Mouse (Mus musculus) Patski (cell line): Measurements from ENCODE around the gene Pnpla6. TPM values are rescaled to one million over a fixed set of nuclear protein-coding genes. Genes with fewer than 3 reads are reported as not detected.

Experiments
- ATAC-seq: fragments of 100-300 bp; one replicate; pipeline ENCODE4 v1.8.0; 2021
- CTCF ChIA-PET: fragments of 350-600 bp; sonication (Branson Sonifier 250); formaldehyde crosslinking; loops from one replicate; lab custom pipeline; 2022; ENCODE audit warnings: inconsistent platforms; lab: Charles Lee
- POLR2A ChIA-PET: fragments of 350-600 bp; sonication (Branson Sonifier 250); formaldehyde crosslinking; loops from one replicate; lab custom pipeline; 2022; ENCODE audit warnings: antibody characterized with exemption, inconsistent platforms; lab: Charles Lee
- DNase-seq: peaks from one replicate; pipeline ENCODE4 v3.0.0-alpha.2; 2011; ENCODE audit warnings: low read depth, low spot score
- H3K27me3 ChIP-seq: fragments of 371-371 bp; one replicate; pipeline ENCODE4 v1.5.1; 2021
- CTCF ChIP-seq: fragments of 100-300 bp; IDR thresholded peaks from one replicate; pipeline ENCODE4 v1.5.1; 2021
- in situ Hi-C: fragments of 300-500 bp; cut with MboI; formaldehyde crosslinking; loops from 3 replicates; pipeline ENCODE4 v1.11.1; 2018; ENCODE audit warnings: low pct_unique_long_range_greater_than_20kb, mixed read lengths
- polyA plus RNA-seq: library from polyadenylated mRNA; unstranded; gene quantifications from one replicate; pipeline ENCODE4 v1.2.3, GENCODE M21; 2021

Pnpla6 gene
- polyA plus RNA-seq, 1 experiment from 2014 or later = 83.0 TPM

GRCm38 (mm10) chr8:3483546-3483945, 31.6 kb upstream of the Pnpla6 start:
- ChIA-PET CTCF (interaction anchor here (1.2 kb wide), 1 partner anchor 44 kb away, joined by 3 read pairs; no protein-coding TSS in a partner anchor), POLR2A (no interaction called here)
- no peak for TF ChIP-seq CTCF
- DNase-seq (no peak), ATAC-seq (no peak)
- no peaks in the 10 kb centered on the region for H3K27me3 ChIP-seq
- in situ Hi-C loops = no loop called here

DNA sequence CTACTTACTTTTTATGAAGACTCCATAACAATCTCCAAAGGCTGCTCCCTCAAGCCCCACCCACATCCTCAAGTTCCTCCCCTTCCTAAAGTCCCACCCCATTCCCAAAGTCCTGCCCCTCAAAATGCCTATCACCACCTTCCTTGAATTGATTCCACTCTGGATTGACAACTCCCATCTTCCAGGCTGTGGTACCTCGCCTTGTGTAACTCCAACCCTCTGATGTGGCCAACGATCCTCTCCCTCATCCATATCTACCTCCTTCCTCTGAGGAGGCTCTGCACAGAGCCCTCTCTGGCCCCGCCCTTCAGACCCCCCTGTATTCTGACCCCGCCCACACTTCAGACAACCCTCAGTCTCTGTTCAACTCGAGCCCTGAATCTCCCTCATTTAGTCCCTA, 30.0 kb upstream of the Pnpla6 start:
- ATAC-seq (no peak), DNase-seq (no peak)
- in situ Hi-C loops = no loop called here
- no peaks in the 10 kb centered on the region for H3K27me3 ChIP-seq
- no peak for TF ChIP-seq CTCF
- CTCF ChIA-PET = no interaction called here
- POLR2A ChIA-PET = no interaction called here

GRCm38 (mm10) chr8:3492901-3493844, 22.0 kb upstream of the Pnpla6 start, which contains the start of gene Zfp358:
Gene Zfp358 (plus strand): TSS chr8:3493138.
- no peak for TF ChIP-seq CTCF
- DNase-seq (no peak), ATAC-seq (peak; percentile 88)
- in situ Hi-C loops = no loop called here
- no peaks in the 10 kb centered on the region for H3K27me3 ChIP-seq
- POLR2A ChIA-PET = interaction anchor here (0.5 to 1.7 kb wide), 4 partner anchors 12 to 265 kb away, joined by 3 to 10 read pairs (median 5); partner anchors contain the start of gene Pnpla6
- CTCF ChIA-PET = interaction anchor here (1.3 kb wide), 3 partner anchors 25 to 179 kb away, joined by 3 to 6 read pairs (median 4); partner anchors contain the start of gene Fcor

DNA sequence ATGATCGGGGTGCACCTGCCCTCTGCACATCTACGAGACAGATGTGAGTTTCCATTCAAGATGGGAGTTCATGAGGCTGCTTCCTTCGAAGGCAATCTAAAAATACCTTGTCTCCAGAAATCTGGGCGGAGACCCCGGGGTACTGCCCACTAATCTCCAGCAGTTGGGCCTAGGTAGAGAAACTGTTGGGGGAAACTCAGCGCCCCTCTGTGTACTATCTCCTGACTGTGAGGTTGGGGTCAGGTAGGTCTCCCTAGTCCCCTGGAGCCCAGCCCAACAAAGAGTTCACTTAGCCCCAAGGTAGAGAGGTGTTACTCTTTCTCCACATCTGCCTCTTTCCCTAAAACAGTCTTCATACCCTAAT, 21.4 kb upstream of the Pnpla6 start:
- ChIA-PET CTCF (interaction anchor here (1.3 kb wide), 2 partner anchors 26 to 178 kb away, joined by 4 to 6 read pairs; partner anchors contain the start of gene Fcor), POLR2A (interaction anchor here (0.5 to 1.7 kb wide), 3 partner anchors 22 to 265 kb away, joined by 3 to 10 read pairs (median 5); partner anchors contain the start of gene Pnpla6)
- in situ Hi-C loops = no loop called here
- no peak for TF ChIP-seq CTCF
- H3K27me3 ChIP-seq = no peaks in the 10 kb centered on the region
- ATAC-seq (no peak), DNase-seq (no peak)

DNA sequence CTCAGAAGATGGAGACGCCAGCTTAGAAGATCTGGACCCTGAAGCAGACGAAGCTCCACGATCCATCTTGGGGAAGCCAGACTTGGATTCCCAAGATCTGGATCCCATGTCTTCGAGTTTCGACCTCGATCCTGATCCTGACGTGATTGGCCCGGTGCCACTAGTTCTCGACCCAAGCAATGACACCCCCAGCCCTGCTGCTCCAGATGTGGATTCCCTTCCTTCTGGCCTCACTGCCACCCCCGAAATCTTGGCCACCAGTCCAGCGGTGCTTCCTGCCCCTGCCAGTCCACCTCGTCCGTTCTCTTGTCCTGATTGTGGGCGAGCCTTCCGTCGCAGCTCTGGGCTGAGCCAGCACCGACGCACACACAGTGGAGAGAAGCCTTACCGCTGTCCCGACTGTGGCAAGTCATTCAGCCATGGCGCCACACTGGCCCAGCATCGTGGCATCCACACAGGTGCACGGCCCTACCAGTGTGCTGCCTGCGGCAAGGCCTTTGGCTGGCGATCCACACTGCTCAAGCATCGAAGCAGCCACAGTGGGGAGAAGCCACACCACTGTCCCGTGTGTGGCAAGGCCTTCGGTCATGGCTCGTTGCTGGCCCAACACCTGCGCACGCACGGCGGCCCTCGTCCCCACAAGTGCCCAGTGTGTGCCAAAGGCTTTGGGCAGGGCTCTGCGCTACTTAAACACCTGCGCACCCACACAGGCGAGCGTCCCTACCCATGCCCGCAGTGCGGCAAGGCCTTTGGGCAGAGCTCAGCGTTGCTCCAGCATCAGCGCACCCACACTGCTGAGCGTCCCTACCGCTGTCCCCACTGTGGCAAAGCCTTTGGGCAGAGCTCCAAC, 19.4 kb upstream of the Pnpla6 start:
- ChIA-PET POLR2A (no interaction called here), CTCF (no interaction called here)
- TF ChIP-seq CTCF = no peak
- no peaks in the 10 kb centered on the region for H3K27me3 ChIP-seq
- DNase-seq (no peak), ATAC-seq (no peak)
- in situ Hi-C loops = no loop called here

DNA sequence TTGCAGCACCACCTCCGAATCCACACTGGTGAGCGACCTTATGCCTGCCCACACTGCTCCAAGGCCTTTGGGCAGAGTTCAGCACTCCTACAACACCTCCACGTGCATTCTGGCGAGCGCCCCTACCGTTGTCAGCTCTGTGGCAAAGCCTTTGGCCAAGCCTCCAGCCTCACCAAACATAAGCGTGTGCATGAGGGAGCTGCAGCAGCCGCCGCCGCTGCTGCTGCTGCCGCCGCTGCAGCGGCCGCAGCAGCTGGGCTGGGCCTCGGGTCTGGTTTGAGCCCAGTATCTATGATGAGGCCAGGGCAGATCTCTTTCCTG, 18.8 kb upstream of the Pnpla6 start:
- no peak for ATAC-seq
- no peak for TF ChIP-seq CTCF
- CTCF ChIA-PET = no interaction called here
- H3K27me3 ChIP-seq = no peaks in the 10 kb centered on the region
- in situ Hi-C loops = no loop called here
- POLR2A ChIA-PET = no interaction called here
- no peak for DNase-seq

DNA sequence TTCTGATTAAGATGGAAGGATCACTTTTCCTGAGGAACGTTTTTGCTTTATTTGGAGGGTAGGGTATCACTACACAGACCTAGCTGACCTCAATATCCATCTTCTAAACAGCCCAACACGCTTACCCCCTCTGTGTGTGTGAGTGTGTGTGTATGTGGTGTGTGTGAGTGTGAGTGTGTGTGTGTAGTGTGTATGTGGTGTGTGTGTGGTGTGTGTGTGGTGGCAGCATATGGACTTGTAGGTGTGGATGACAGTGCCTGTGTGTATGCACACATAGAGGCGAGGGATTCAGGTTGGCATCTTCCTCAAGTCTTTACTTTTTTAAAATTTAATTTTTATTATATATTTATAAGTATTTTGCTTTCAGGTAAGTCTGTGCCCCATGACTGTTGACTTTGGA, 16.6 kb upstream of the Pnpla6 start:
- in situ Hi-C loops = no loop called here
- POLR2A ChIA-PET = interaction anchor here (0.7 kb wide), 1 partner anchor 138 kb away, joined by 3 read pairs; no protein-coding TSS in a partner anchor
- no peak for TF ChIP-seq CTCF
- CTCF ChIA-PET = no interaction called here
- no peaks in the 10 kb centered on the region for H3K27me3 ChIP-seq
- ATAC-seq (no peak), DNase-seq (no peak)

DNA sequence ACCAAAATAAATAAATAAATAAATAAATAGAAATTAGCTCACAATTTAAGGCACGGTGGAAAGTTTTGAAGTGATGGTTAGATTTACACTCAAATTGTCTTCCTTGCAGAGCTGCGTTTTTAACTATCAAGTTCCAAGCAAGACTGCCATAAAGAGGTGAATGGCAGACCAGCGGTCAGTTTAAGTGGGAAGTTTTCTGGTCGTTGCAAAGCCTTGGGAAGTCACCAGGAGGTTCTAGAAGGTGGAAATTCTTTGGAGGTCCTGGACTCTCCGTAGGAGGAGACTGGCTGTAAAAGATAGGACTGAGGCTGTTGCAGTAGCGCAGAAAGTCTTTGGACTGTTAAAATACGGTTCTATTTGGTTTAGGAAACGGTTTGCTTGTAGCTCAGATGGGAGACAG, 15.4 kb upstream of the Pnpla6 start:
- CTCF ChIA-PET = interaction anchor here (2.6 kb wide), 1 partner anchor 16 kb away, joined by 10 read pairs; the partner anchor contains the start of gene Pnpla6
- in situ Hi-C loops = no loop called here
- ATAC-seq (peak; percentile 33), DNase-seq (no peak)
- H3K27me3 ChIP-seq = no peaks in the 10 kb centered on the region
- POLR2A ChIA-PET = interaction anchor here (1.1 to 2.6 kb wide), 4 partner anchors 8 to 35 kb away, joined by 3 to 13 read pairs (median 5); partner anchors contain the start of gene Pnpla6
- no peak for TF ChIP-seq CTCF

DNA sequence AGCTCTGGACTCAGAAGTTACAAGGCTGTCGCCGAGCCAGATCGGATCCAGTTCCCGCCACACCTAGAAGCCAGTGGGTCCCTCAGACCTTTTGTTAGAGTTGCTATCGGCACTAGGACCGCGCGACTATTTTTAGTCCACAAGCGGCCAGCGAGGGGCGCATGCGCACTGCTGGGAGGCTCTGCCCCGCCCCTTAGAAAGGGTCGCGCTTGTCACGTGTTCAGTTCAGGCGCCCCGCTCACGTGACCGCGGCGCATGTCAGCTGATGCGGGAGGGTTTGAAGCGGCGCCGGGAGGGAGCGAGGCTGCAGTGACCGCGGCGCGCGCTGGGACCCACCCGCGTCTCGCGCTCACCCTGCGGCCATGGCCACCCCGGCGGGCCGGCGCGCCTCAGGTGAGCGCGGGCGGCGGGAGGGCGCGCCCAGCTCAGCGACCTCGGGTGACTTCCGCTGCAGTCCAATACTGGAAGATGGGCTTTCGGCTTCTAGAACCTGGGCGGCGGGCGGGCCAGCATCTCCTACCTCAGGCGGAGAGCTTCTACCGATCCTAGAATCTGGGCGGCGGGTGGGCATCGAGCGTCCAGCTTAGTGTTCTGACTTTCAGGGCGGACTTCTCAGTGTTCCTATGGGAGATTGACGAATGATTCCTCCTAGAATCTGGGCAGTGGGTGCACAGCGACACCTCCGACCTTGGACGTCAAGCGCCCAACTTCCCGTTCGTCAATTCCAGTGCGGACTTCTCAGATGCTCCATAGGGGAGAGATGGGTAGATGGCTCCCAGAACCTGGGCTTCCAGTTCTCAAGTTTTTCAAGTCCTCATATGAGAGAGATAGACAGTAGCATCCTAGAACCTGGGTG, 14.7 kb upstream of the Pnpla6 start, which contains the start of gene Mcoln1:
Mcoln1 (plus strand) TSS at position 223 of the 856 bp plus-strand sequence.
- POLR2A ChIA-PET = interaction anchor here (1.1 to 2.6 kb wide), 4 partner anchors 9 to 35 kb away, joined by 3 to 13 read pairs (median 5); partner anchors contain the start of gene Pnpla6
- peak; percentile 80 for ATAC-seq
- TF ChIP-seq CTCF = no peak
- CTCF ChIA-PET = interaction anchor here (1.1 to 2.6 kb wide), 4 partner anchors 8 to 36 kb away, joined by 3 to 10 read pairs (median 3); partner anchors contain the start of gene Pnpla6
- in situ Hi-C loops = no loop called here
- no peaks in the 10 kb centered on the region for H3K27me3 ChIP-seq
- peak; percentile 76 for DNase-seq
